Mouse (Mus musculus): Measurements from ENCODE around the gene Fam83f. TPM values are rescaled to one million over a fixed set of nuclear protein-coding genes. Genes with fewer than 3 reads are reported as not detected.

Fam83f gene
- polyA plus RNA-seq, 1 experiment from 2014 or later: 0.73 TPM

GRCm38 (mm10) chr15:80709593-80709992 lies 37.9 kb downstream of the Fam83f start:
- ATAC-seq (no peak), DNase-seq (ENCODE audit: low spot score) (peak; percentile 84)
- no peaks in the 10 kb centered on the region for H3K27me3 ChIP-seq (replicated peaks; ENCODE audit: insufficient read depth, low read length)
- peaks cover 5% of the 10 kb centered on the region; the same call in 1 of the 2 replicates for H3K4me1 ChIP-seq (ENCODE audit: insufficient read depth, low read depth, low read length)
- WGBS: 19% methylated on average over 6 of the region's 6 CpGs
- H3K27ac ChIP-seq (ENCODE audit: low read length): peak overlapping the region; percentile 22; the same call in 1 of the 2 replicates
- no peak overlapping the region for H3K4me3 ChIP-seq (ENCODE audit: low read depth, low read length)
- H3K36me3 ChIP-seq (ENCODE audit: insufficient read depth, low read length): no peaks in the 10 kb centered on the region
- no peaks in the 10 kb centered on the region for H3K9me3 ChIP-seq (ENCODE audit: low read length)
- TF ChIP-seq EP300 (IDR thresholded peaks at IDR 0.05): no peak
- TF ChIP-seq CTCF (IDR thresholded peaks at IDR 0.05): peak; percentile 49
- H3K9ac ChIP-seq (replicated peaks; ENCODE audit: low read depth): no peak overlapping the region
- H3K4me2 ChIP-seq (replicated peaks; ENCODE audit: low read depth, low read length): no peak overlapping the region

- Histone ChIP-seq H3K9me3 (ENCODE audit: low read length) (no peaks in the 10 kb centered on the region), H3K9ac (replicated peaks; ENCODE audit: low read depth) (no peak overlapping the region), H3K36me3 (ENCODE audit: insufficient read depth, low read length) (no peaks in the 10 kb centered on the region), H3K27me3 (replicated peaks; ENCODE audit: insufficient read depth, low read length) (no peaks in the 10 kb centered on the region), H3K4me2 (replicated peaks; ENCODE audit: low read depth, low read length) (peak overlapping the region; percentile 92), H3K4me1 (ENCODE audit: insufficient read depth, low read depth, low read length) (peaks cover 5% of the 10 kb centered on the region; the same call in 1 of the 2 replicates), H3K4me3 (ENCODE audit: low read depth, low read length) (peak overlapping the region; percentile 98), H3K27ac (ENCODE audit: low read length) (peak overlapping the region; percentile 93; the same call in 1 of the 2 replicates)
- ATAC-seq (no peak), DNase-seq (ENCODE audit: low spot score) (no peak)
- WGBS: 11% methylated on average over 5 of the region's 5 CpGs
- TF ChIP-seq EP300 (IDR thresholded peaks at IDR 0.05): no peak
- no peak for TF ChIP-seq CTCF (IDR thresholded peaks at IDR 0.05)
Measured at GRCm38 (mm10) chr15:80710257-80710607, 38.6 kb downstream of the Fam83f start.

GRCm38 (mm10) chr15:80710608-80711363 lies 39.1 kb downstream of the Fam83f start, which contains the start of gene Tnrc6b:
TSS of gene Tnrc6b (plus strand) at chr15:80711313.
- under 1% methylated on average over 36 of the region's 39 CpGs for WGBS
- peaks cover 5% of the 10 kb centered on the region; the same call in 1 of the 2 replicates for H3K4me1 ChIP-seq (ENCODE audit: insufficient read depth, low read depth, low read length)
- H3K4me3 ChIP-seq (ENCODE audit: low read depth, low read length): peak within 1 kb of the TSS; percentile 98

GRCm38 (mm10) chr15:80711401-80712151 lies 39.9 kb downstream of the Fam83f start:
- peak; percentile 65 for DNase-seq (ENCODE audit: low spot score)
- Histone ChIP-seq H3K4me2 (replicated peaks; ENCODE audit: low read depth, low read length) (peak overlapping the region; percentile 92), H3K27ac (ENCODE audit: low read length) (peak overlapping the region; percentile 95), H3K27me3 (replicated peaks; ENCODE audit: insufficient read depth, low read length) (no peaks in the 10 kb centered on the region), H3K9ac (replicated peaks; ENCODE audit: low read depth) (peak overlapping the region; percentile 90), H3K9me3 (ENCODE audit: low read length) (no peaks in the 10 kb centered on the region), H3K4me3 (ENCODE audit: low read depth, low read length) (peak overlapping the region; percentile 98), H3K4me1 (ENCODE audit: insufficient read depth, low read depth, low read length) (peaks cover 5% of the 10 kb centered on the region; the same call in 1 of the 2 replicates), H3K36me3 (ENCODE audit: insufficient read depth, low read length) (no peaks in the 10 kb centered on the region)
- WGBS: under 1% methylated on average over 52 of the region's 106 CpGs
- TF ChIP-seq EP300 (IDR thresholded peaks at IDR 0.05): no peak
- peak; percentile 9; the same call in 1 of the 2 replicates for TF ChIP-seq CTCF (IDR thresholded peaks at IDR 0.05)
- peak; percentile 10 for ATAC-seq

More at GRCm38 (mm10) chr15:80710608-80711363, 39.1 kb downstream of the Fam83f start, which contains the start of gene Tnrc6b:
- peak; percentile 95 for ATAC-seq
- peak; percentile 99 for DNase-seq (ENCODE audit: low spot score)
- Histone ChIP-seq H3K9me3 (ENCODE audit: low read length) (no peaks in the 10 kb centered on the region), H3K4me2 (replicated peaks; ENCODE audit: low read depth, low read length) (peak within 1 kb of the TSS; percentile 92), H3K36me3 (ENCODE audit: insufficient read depth, low read length) (no peaks in the 10 kb centered on the region), H3K27ac (ENCODE audit: low read length) (peak within 1 kb of the TSS; percentile 95), H3K27me3 (replicated peaks; ENCODE audit: insufficient read depth, low read length) (no peaks in the 10 kb centered on the region), H3K9ac (replicated peaks; ENCODE audit: low read depth) (peak within 1 kb of the TSS; percentile 90)
- no peak; the same call in 1 of the 2 replicates for TF ChIP-seq CTCF (IDR thresholded peaks at IDR 0.05)
- TF ChIP-seq EP300 (IDR thresholded peaks at IDR 0.05): peak; percentile 85

- DNase-seq (ENCODE audit: low spot score) (no peak), ATAC-seq (no peak)
- 77% methylated on average over 4 of the region's 4 CpGs for WGBS
- no peak overlapping the region for H3K4me3 ChIP-seq (ENCODE audit: low read depth, low read length)
- no peak overlapping the region for H3K27ac ChIP-seq (ENCODE audit: low read length)
- H3K4me2 ChIP-seq (replicated peaks; ENCODE audit: low read depth, low read length): no peak overlapping the region
- no peaks in the 10 kb centered on the region for H3K9me3 ChIP-seq (ENCODE audit: low read length)
- no peaks in the 10 kb centered on the region for H3K27me3 ChIP-seq (replicated peaks; ENCODE audit: insufficient read depth, low read length)
- H3K36me3 ChIP-seq (ENCODE audit: insufficient read depth, low read length): no peaks in the 10 kb centered on the region; the same call in 1 of the 2 replicates
- H3K9ac ChIP-seq (replicated peaks; ENCODE audit: low read depth): no peak overlapping the region
- TF ChIP-seq CTCF (IDR thresholded peaks at IDR 0.05) (no peak), EP300 (IDR thresholded peaks at IDR 0.05) (no peak)
- H3K4me1 ChIP-seq (ENCODE audit: insufficient read depth, low read depth, low read length): no peaks in the 10 kb centered on the region
Measured at GRCm38 (mm10) chr15:80714299-80714698, 42.7 kb downstream of the Fam83f start.

GRCm38 (mm10) chr15:80716631-80717135 lies 45.0 kb downstream of the Fam83f start:
- ATAC-seq: no peak
- no peaks in the 10 kb centered on the region for H3K27me3 ChIP-seq (replicated peaks; ENCODE audit: insufficient read depth, low read length)
- no peaks in the 10 kb centered on the region for H3K9me3 ChIP-seq (ENCODE audit: low read length)
- 69% methylated on average over 8 of the region's 8 CpGs for WGBS
- no peak overlapping the region for H3K4me2 ChIP-seq (replicated peaks; ENCODE audit: low read depth, low read length)
- no peak overlapping the region for H3K9ac ChIP-seq (replicated peaks; ENCODE audit: low read depth)
- H3K4me3 ChIP-seq (ENCODE audit: low read depth, low read length): no peak overlapping the region
- no peaks in the 10 kb centered on the region for H3K4me1 ChIP-seq (ENCODE audit: insufficient read depth, low read depth, low read length)
- H3K27ac ChIP-seq (ENCODE audit: low read length): no peak overlapping the region
- TF ChIP-seq EP300 (IDR thresholded peaks at IDR 0.05): no peak
- TF ChIP-seq CTCF (IDR thresholded peaks at IDR 0.05): no peak
- no peaks in the 10 kb centered on the region; the same call in 1 of the 2 replicates for H3K36me3 ChIP-seq (ENCODE audit: insufficient read depth, low read length)
- DNase-seq (ENCODE audit: low spot score): peak; percentile 37

All from lung, postnatal 0 days (tissue).